Mouse (Mus musculus): Measurements from ENCODE around the gene Etl4. TPM values are rescaled to one million over a fixed set of nuclear protein-coding genes. Genes with fewer than 3 reads are reported as not detected.
"Not testable (repeated sequence)": the region's sequence is repeated elsewhere in the genome, so short reads cannot be mapped to it uniquely, and the experiment has no call there.

The Etl4 gene
- polyA plus RNA-seq, 2 experiments: 2.2 to 2.3 TPM

DNA sequence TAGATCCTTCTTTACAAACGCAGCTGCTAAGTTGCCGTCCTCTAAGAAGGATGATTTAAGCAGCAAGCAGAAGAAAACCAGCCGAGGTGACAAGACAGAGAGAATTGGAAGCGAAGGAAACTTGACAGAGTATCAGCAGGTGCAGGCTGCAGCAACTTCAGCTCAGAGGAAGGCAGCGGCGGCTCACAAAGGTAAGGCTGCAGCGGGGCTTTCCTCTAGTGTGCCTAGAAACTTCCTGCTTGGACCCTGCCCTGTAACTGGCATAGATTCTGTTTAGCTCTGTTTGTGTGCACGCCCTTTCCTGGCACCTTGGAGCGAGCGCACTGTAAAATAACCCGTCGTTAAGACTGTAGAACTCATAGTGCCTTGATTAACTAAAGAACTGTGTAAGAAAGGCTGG, 430.3 kb downstream of the Etl4 start:
- no peaks in the 10 kb centered on the region for H3K4me1 ChIP-seq (replicated peaks; ENCODE audit: control insufficient read depth in 2 of 2, insufficient read depth in 2 of 2, low read length in 1 of 2)
- ATAC-seq (ENCODE audit: insufficient read depth) (no peak), DNase-seq (ENCODE audit: low read depth in 3 of 3, low spot score in 3 of 3) (no peak)
- H3K4me2 ChIP-seq (ENCODE audit: low read depth): no peak overlapping the region
- no peak overlapping the region for H3K9ac ChIP-seq (replicated peaks)
- H3K27ac ChIP-seq: no peak overlapping the region
- WGBS (ENCODE audit: insufficient replicate concordance): 27% methylated on average over 12 of the region's 12 CpGs
- H3K27me3 ChIP-seq (ENCODE audit: control insufficient read depth, insufficient read depth, low read length): no peaks in the 10 kb centered on the region
- H3K36me3 ChIP-seq (replicated peaks; ENCODE audit: control insufficient read depth, insufficient read depth, low read depth): no peaks in the 10 kb centered on the region
- TF ChIP-seq CTCF (IDR thresholded peaks at IDR 0.05; ENCODE audit: low read depth): no peak
- TF ChIP-seq EP300 (IDR thresholded peaks at IDR 0.05; ENCODE audit: low read depth): no peak
- H3K9me3 ChIP-seq (ENCODE audit: control insufficient read depth, low read length): no peaks in the 10 kb centered on the region
- no peak overlapping the region for H3K4me3 ChIP-seq (ENCODE audit: insufficient read depth in 1 of 2, low read depth in 2 of 2, low read length in 2 of 2)

GRCm38 (mm10) chr2:20346873-20347272, 437.3 kb downstream of the Etl4 start:
- Histone ChIP-seq H3K27ac (no peak overlapping the region), H3K27me3 (ENCODE audit: control insufficient read depth, insufficient read depth, low read length) (no peaks in the 10 kb centered on the region), H3K9me3 (ENCODE audit: control insufficient read depth, low read length) (no peaks in the 10 kb centered on the region), H3K36me3 (replicated peaks; ENCODE audit: control insufficient read depth, insufficient read depth, low read depth) (no peaks in the 10 kb centered on the region), H3K4me2 (ENCODE audit: low read depth) (no peak overlapping the region), H3K4me1 (replicated peaks; ENCODE audit: control insufficient read depth in 2 of 2, insufficient read depth in 2 of 2, low read length in 1 of 2) (no peaks in the 10 kb centered on the region), H3K4me3 (ENCODE audit: insufficient read depth in 1 of 2, low read depth in 2 of 2, low read length in 2 of 2) (no peak overlapping the region), H3K9ac (replicated peaks) (no peak overlapping the region)
- no peak for TF ChIP-seq CTCF (IDR thresholded peaks at IDR 0.05; ENCODE audit: low read depth)
- TF ChIP-seq EP300 (IDR thresholded peaks at IDR 0.05; ENCODE audit: low read depth): no peak
- 53% methylated on average over 3 of the region's 3 CpGs for WGBS (ENCODE audit: insufficient replicate concordance)
- DNase-seq (ENCODE audit: low read depth in 3 of 3, low spot score in 3 of 3) (no peak), ATAC-seq (ENCODE audit: insufficient read depth) (no peak)

GRCm38 (mm10) chr2:20349268-20349667, 439.7 kb downstream of the Etl4 start:
- ATAC-seq (ENCODE audit: insufficient read depth) (no peak), DNase-seq (ENCODE audit: low read depth in 3 of 3, low spot score in 3 of 3) (no peak)
- no peak overlapping the region for H3K4me2 ChIP-seq (ENCODE audit: low read depth)
- no peaks in the 10 kb centered on the region for H3K36me3 ChIP-seq (replicated peaks; ENCODE audit: control insufficient read depth, insufficient read depth, low read depth)
- no peak overlapping the region for H3K9ac ChIP-seq (replicated peaks)
- 60% methylated on average over 5 of the region's 5 CpGs for WGBS (ENCODE audit: insufficient replicate concordance)
- H3K4me3 ChIP-seq (ENCODE audit: insufficient read depth in 1 of 2, low read depth in 2 of 2, low read length in 2 of 2): no peak overlapping the region
- H3K27me3 ChIP-seq (ENCODE audit: control insufficient read depth, insufficient read depth, low read length): no peaks in the 10 kb centered on the region
- no peak overlapping the region for H3K27ac ChIP-seq
- TF ChIP-seq CTCF (IDR thresholded peaks at IDR 0.05; ENCODE audit: low read depth) (no peak), EP300 (IDR thresholded peaks at IDR 0.05; ENCODE audit: low read depth) (no peak)
- no peaks in the 10 kb centered on the region for H3K4me1 ChIP-seq (replicated peaks; ENCODE audit: control insufficient read depth in 2 of 2, insufficient read depth in 2 of 2, low read length in 1 of 2)
- H3K9me3 ChIP-seq (ENCODE audit: control insufficient read depth, low read length): no peaks in the 10 kb centered on the region

DNA sequence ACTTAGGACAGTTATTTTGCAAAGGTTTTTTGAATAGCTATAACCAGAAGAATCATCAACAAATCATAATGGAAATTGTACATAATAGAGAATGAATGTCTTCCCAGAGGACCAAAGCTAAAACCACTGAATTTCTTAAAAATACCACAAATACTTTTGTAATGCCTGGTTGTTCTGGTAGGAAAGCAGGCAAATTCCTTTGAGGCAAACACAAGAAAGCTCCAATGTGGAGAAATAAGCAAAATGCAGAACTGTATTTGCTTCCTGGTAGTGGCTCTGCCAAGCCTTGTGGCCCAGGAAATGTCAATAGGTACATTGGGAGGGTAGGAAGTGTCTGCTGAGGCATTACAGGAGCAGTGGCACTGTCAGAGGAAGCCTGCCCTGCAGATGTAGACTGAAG, 443.2 kb downstream of the Etl4 start:
- H3K4me1 ChIP-seq (replicated peaks; ENCODE audit: control insufficient read depth in 2 of 2, insufficient read depth in 2 of 2, low read length in 1 of 2): no peaks in the 10 kb centered on the region
- no peak for ATAC-seq (ENCODE audit: insufficient read depth)
- no peak overlapping the region for H3K4me3 ChIP-seq (ENCODE audit: insufficient read depth in 1 of 2, low read depth in 2 of 2, low read length in 2 of 2)
- H3K27ac ChIP-seq: no peak overlapping the region
- H3K9me3 ChIP-seq (ENCODE audit: control insufficient read depth, low read length): no peaks in the 10 kb centered on the region
- no peak for TF ChIP-seq CTCF (IDR thresholded peaks at IDR 0.05; ENCODE audit: low read depth)
- TF ChIP-seq EP300 (IDR thresholded peaks at IDR 0.05; ENCODE audit: low read depth): no peak
- no peaks in the 10 kb centered on the region for H3K27me3 ChIP-seq (ENCODE audit: control insufficient read depth, insufficient read depth, low read length)
- no peak for DNase-seq (ENCODE audit: low read depth in 3 of 3, low spot score in 3 of 3)
- no peak overlapping the region for H3K9ac ChIP-seq (replicated peaks)
- no peaks in the 10 kb centered on the region for H3K36me3 ChIP-seq (replicated peaks; ENCODE audit: control insufficient read depth, insufficient read depth, low read depth)
- H3K4me2 ChIP-seq (ENCODE audit: low read depth): no peak overlapping the region

GRCm38 (mm10) chr2:20377026-20377425, 467.4 kb downstream of the Etl4 start:
- Histone ChIP-seq H3K27me3 (ENCODE audit: control insufficient read depth, insufficient read depth, low read length) (no peaks in the 10 kb centered on the region), H3K4me1 (replicated peaks; ENCODE audit: control insufficient read depth in 2 of 2, insufficient read depth in 2 of 2, low read length in 1 of 2) (no peaks in the 10 kb centered on the region), H3K27ac (no peak overlapping the region), H3K9me3 (ENCODE audit: control insufficient read depth, low read length) (no peaks in the 10 kb centered on the region), H3K4me3 (ENCODE audit: insufficient read depth in 1 of 2, low read depth in 2 of 2, low read length in 2 of 2) (no peak overlapping the region), H3K36me3 (replicated peaks; ENCODE audit: control insufficient read depth, insufficient read depth, low read depth) (no peaks in the 10 kb centered on the region), H3K4me2 (ENCODE audit: low read depth) (no peak overlapping the region), H3K9ac (replicated peaks) (no peak overlapping the region)
- no peak for TF ChIP-seq CTCF (IDR thresholded peaks at IDR 0.05; ENCODE audit: low read depth)
- TF ChIP-seq EP300 (IDR thresholded peaks at IDR 0.05; ENCODE audit: low read depth): no peak
- DNase-seq (ENCODE audit: low read depth in 3 of 3, low spot score in 3 of 3) (no peak), ATAC-seq (ENCODE audit: insufficient read depth) (no peak)
- 54% methylated on average over 2 of the region's 2 CpGs for WGBS (ENCODE audit: insufficient replicate concordance)

DNA sequence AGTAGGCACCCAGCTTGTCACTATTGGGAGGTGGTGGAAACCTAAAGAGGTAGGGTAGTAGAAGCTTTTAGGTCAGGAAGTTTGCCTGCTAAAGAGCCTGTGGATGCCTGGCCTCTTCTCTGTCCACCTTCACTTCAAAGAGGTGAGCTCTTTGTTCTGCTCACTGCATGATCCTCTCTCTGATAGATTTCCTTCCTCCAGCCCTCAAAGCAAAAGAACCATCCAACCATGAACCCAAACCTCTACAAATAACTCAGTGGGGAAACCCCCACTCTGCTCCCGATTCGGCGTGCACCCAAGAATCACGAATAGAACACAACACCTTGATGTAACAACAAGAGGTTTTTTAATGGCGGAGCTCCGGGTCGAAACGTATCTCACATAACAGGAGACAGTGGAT, 471.3 kb downstream of the Etl4 start:
- not testable (repeated sequence) for H3K27me3 ChIP-seq (ENCODE audit: control insufficient read depth, insufficient read depth, low read length); DNase-seq (ENCODE audit: low read depth in 3 of 3, low spot score in 3 of 3); ATAC-seq (ENCODE audit: insufficient read depth); H3K4me2 ChIP-seq (ENCODE audit: low read depth); H3K27ac ChIP-seq; H3K4me1 ChIP-seq (replicated peaks; ENCODE audit: control insufficient read depth in 2 of 2, insufficient read depth in 2 of 2, low read length in 1 of 2); H3K4me3 ChIP-seq (ENCODE audit: insufficient read depth in 1 of 2, low read depth in 2 of 2, low read length in 2 of 2); H3K9me3 ChIP-seq (ENCODE audit: control insufficient read depth, low read length); H3K9ac ChIP-seq (replicated peaks); H3K36me3 ChIP-seq (replicated peaks; ENCODE audit: control insufficient read depth, insufficient read depth, low read depth)
- 78% methylated on average over 4 of the region's 8 CpGs for WGBS (ENCODE audit: insufficient replicate concordance)

All from liver, embryonic 14.5 days (tissue).